Mouse (Mus musculus) midbrain, embryonic 12.5 days (tissue): ENCODE measurements around the gene Ccdc103. TPM values are rescaled to one million over a fixed set of nuclear protein-coding genes. Genes with fewer than 3 reads are reported as not detected.

Experiments
- ATAC-seq: fragments of 200-750 bp; cut with Nextera tagmentation; 2 replicates; pipeline ENCODE4 v1.8.0; 2017; ENCODE audit warnings: low read depth, moderate TSS enrichment, moderate library complexity; ENCODE audit not compliant: low FRiP score
- H3K27ac ChIP-seq: fragments of 300-500 bp; sonication (generic); replicated peaks from 2 replicates; pipeline ENCODE4 v1.5.1; 2016; ENCODE audit warnings: mild to moderate bottlenecking
- H3K27me3 ChIP-seq: fragments of 300-500 bp; sonication (generic); 2 replicates; pipeline ENCODE4 v1.6.1; 2016; ENCODE audit warnings: mild to moderate bottlenecking
- H3K36me3 ChIP-seq: fragments of 300-500 bp; sonication (generic); 2 replicates; pipeline ENCODE4 v1.6.1; 2016
- H3K4me1 ChIP-seq: fragments of 300-500 bp; sonication (generic); 2 replicates; pipeline ENCODE4 v1.6.1; 2016
- H3K4me2 ChIP-seq: fragments of 300-500 bp; sonication (generic); replicated peaks from 2 replicates; pipeline ENCODE4 v1.6.1; 2016; ENCODE audit warnings: mild to moderate bottlenecking, moderate library complexity
- H3K4me3 ChIP-seq: fragments of 300-500 bp; sonication (generic); 2 replicates; pipeline ENCODE4 v1.5.1; 2016; ENCODE audit warnings: mild to moderate bottlenecking
- H3K9ac ChIP-seq: fragments of 300-500 bp; sonication (generic); replicated peaks from 2 replicates; pipeline ENCODE4 v1.6.1; 2016; ENCODE audit warnings: mild to moderate bottlenecking, moderate library complexity
- H3K9me3 ChIP-seq: fragments of 300-500 bp; sonication (generic); 2 replicates; pipeline ENCODE4 v1.6.1; 2016; ENCODE audit warnings: mild to moderate bottlenecking
- WGBS: fragments of 180-500 bp; shearing (Covaris S2); methylation state at CpG from one replicate; pipeline ENCODE4 v1.1.7; 2016; 5-methylcytosine and 5-hydroxymethylcytosine counted together
- polyA plus RNA-seq: library from polyadenylated mRNA; unstranded; fragments of >200 nt; fragmentation: Nextera tagmentation; extraction: Ambion mirVana; gene quantifications from 2 replicates; pipeline ENCODE4 v1.2.1, GENCODE M21; 2016

The Ccdc103 gene
- polyA plus RNA-seq, 1 experiment from 2014 or later: 1.8 TPM

DNA sequence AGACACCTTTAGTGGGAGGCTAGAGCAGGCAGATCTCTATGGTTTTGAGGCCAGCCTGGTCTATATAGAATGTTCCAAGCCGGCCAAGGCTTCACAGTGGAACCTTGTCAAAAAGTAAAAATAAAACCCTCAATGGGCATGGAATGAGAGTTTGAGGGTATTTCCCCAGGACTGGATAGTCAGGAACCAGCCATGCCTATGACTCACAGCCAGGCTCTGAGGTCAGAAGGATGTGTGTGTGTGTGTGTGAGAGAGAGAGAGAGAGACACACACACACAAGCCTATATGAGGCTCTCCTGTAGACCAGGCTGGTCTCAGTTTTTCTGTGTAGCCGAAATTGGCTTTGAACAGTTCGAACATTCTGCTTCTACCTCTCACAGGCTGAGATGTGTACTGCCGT is 13.7 kb downstream of the Ccdc103 start:
- Histone ChIP-seq H3K4me1 (peaks cover 6% of the 10 kb centered on the region; the same call in 1 of the 2 replicates), H3K9ac (no peak overlapping the region), H3K27ac (no peak overlapping the region), H3K4me3 (no peak overlapping the region), H3K9me3 (no peaks in the 10 kb centered on the region), H3K4me2 (no peak overlapping the region), H3K27me3 (peaks cover 67% of the 10 kb centered on the region), H3K36me3 (no peaks in the 10 kb centered on the region)
- no peak for ATAC-seq
- 85% methylated on average over 4 of the region's 4 CpGs for WGBS

DNA sequence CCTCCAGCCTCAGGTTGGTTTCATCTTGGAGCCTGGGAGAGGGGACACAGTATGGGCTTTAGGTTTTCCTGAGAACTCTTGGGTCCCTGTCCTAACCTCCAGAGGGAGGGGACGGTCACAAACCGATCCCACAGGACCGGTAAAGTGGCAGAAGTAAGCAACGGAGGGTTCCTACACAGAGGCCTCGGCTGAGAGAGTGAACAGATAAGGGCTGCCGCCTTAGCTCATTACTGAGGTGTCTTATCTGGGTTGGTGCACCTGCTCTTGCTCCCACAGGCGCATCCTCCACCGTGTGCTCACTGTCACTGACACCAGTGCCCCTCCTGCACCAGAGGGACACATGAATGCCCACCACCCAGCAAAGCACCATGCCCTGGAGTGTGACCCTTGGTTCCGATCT is 14.8 kb downstream of the Ccdc103 start:
- H3K27ac ChIP-seq: no peak overlapping the region
- H3K9me3 ChIP-seq: no peaks in the 10 kb centered on the region
- no peak overlapping the region for H3K9ac ChIP-seq
- H3K36me3 ChIP-seq: no peaks in the 10 kb centered on the region
- no peak overlapping the region for H3K4me2 ChIP-seq
- H3K4me1 ChIP-seq: peaks cover 6% of the 10 kb centered on the region; the same call in 1 of the 2 replicates
- 87% methylated on average over 9 of the region's 9 CpGs for WGBS
- peaks cover 67% of the 10 kb centered on the region for H3K27me3 ChIP-seq
- ATAC-seq: no peak
- no peak overlapping the region for H3K4me3 ChIP-seq

GRCm38 (mm10) chr11:102896641-102897040 is 15.6 kb downstream of the Ccdc103 start:
- Histone ChIP-seq H3K27me3 (peaks cover 63% of the 10 kb centered on the region), H3K27ac (no peak overlapping the region), H3K36me3 (no peaks in the 10 kb centered on the region), H3K4me1 (peaks cover 6% of the 10 kb centered on the region; the same call in 1 of the 2 replicates), H3K4me3 (no peak overlapping the region), H3K9ac (no peak overlapping the region), H3K9me3 (no peaks in the 10 kb centered on the region), H3K4me2 (no peak overlapping the region)
- ATAC-seq: no peak
- WGBS: 76% methylated on average over 20 of the region's 20 CpGs

DNA sequence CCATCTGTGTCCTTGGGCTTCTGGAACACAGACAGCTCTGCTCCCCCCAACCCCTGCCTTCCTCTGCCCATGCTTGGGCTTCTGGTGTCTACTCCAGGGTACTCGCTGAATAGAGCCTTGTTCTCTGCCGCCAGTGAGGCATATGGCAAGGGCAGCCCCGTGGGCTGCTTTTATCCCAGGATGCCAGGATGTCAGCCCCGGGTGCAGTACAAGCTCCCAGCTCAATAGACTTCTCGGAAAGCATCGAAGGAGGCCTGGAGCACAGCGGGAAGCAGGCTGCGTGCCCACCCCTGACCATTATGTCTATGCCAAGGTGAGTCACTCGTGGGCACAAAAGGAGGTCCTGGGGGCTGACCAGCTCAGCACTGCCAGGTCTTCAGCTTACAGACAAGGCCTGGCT is 17.4 kb downstream of the Ccdc103 start:
- Histone ChIP-seq H3K4me1 (peaks cover under 1% of the 10 kb centered on the region; the same call in 1 of the 2 replicates), H3K36me3 (no peaks in the 10 kb centered on the region), H3K27ac (no peak overlapping the region), H3K4me3 (no peak overlapping the region), H3K9ac (0 out of 2 replicates have a peak overlapping the region, but pooled peaks have one; percentile 24), H3K4me2 (no peak overlapping the region), H3K27me3 (peaks cover 55% of the 10 kb centered on the region), H3K9me3 (no peaks in the 10 kb centered on the region)
- 82% methylated on average over 9 of the region's 9 CpGs for WGBS
- no peak for ATAC-seq

GRCm38 (mm10) chr11:102900763-102901162 is 19.8 kb downstream of the Ccdc103 start, which contains the start of gene Gfap:
Gfap (minus strand) TSS chr11:102900912.
- 12% methylated on average over 7 of the region's 7 CpGs for WGBS
- H3K9ac ChIP-seq: no peak within 1 kb of the TSS
- ATAC-seq: peak; percentile 47; the same call in 1 of the 2 replicates
- H3K9me3 ChIP-seq: no peaks in the 10 kb centered on the region
- H3K27me3 ChIP-seq: peaks cover 31% of the 10 kb centered on the region
- H3K4me2 ChIP-seq: no peak within 1 kb of the TSS
- H3K36me3 ChIP-seq: peaks cover 9% of the 10 kb centered on the region
- H3K4me3 ChIP-seq: no peak within 1 kb of the TSS
- H3K4me1 ChIP-seq: no peaks in the 10 kb centered on the region
- no peak within 1 kb of the TSS for H3K27ac ChIP-seq

GRCm38 (mm10) chr11:102901199-102901598 is 20.2 kb downstream of the Ccdc103 start:
- Histone ChIP-seq H3K4me1 (no peaks in the 10 kb centered on the region), H3K9me3 (no peaks in the 10 kb centered on the region), H3K9ac (no peak overlapping the region), H3K27me3 (peaks cover 27% of the 10 kb centered on the region), H3K4me2 (no peak overlapping the region), H3K27ac (no peak overlapping the region), H3K36me3 (peaks cover 13% of the 10 kb centered on the region), H3K4me3 (no peak overlapping the region)
- 69% methylated on average over 4 of the region's 4 CpGs for WGBS
- ATAC-seq: no peak

DNA sequence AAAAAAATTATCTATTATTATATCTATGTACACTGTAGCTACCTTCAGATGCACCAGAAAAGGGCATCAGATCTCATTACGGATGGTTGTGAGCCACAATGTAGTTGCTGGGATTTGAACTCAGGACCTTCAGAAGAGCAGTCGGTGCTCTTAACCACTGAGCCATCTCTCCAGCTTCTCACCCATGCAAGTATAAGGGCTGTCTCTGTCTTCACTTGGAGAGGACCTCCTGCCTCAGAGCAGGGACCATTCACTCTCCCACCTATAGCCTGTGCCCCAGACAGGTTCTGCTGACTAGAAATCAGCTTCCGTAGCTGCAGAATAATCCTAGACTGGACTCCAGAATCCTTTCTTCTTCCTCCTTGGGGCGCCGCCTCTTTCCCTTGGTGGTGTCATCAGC is 21.1 kb downstream of the Ccdc103 start:
- Histone ChIP-seq H3K36me3 (peaks cover 22% of the 10 kb centered on the region), H3K27me3 (peaks cover 18% of the 10 kb centered on the region), H3K4me3 (no peak overlapping the region), H3K27ac (no peak overlapping the region), H3K4me1 (no peaks in the 10 kb centered on the region), H3K9ac (no peak overlapping the region), H3K9me3 (no peaks in the 10 kb centered on the region), H3K4me2 (no peak overlapping the region)
- 71% methylated on average over 5 of the region's 5 CpGs for WGBS
- ATAC-seq: no peak

GRCm38 (mm10) chr11:102903654-102904053 is 22.6 kb downstream of the Ccdc103 start:
- H3K4me1 ChIP-seq: no peaks in the 10 kb centered on the region
- ATAC-seq: no peak
- WGBS: 78% methylated on average over 7 of the region's 7 CpGs
- no peak overlapping the region for H3K4me3 ChIP-seq
- H3K9ac ChIP-seq: no peak overlapping the region
- H3K4me2 ChIP-seq: no peak overlapping the region
- H3K27ac ChIP-seq: 0 out of 2 replicates have a peak overlapping the region, but pooled peaks have one; percentile 12
- no peaks in the 10 kb centered on the region for H3K9me3 ChIP-seq
- peaks cover 38% of the 10 kb centered on the region for H3K36me3 ChIP-seq
- peaks cover 8% of the 10 kb centered on the region; the same call in 1 of the 2 replicates for H3K27me3 ChIP-seq

- no peaks in the 10 kb centered on the region for H3K9me3 ChIP-seq
- no peak overlapping the region for H3K9ac ChIP-seq
- no peaks in the 10 kb centered on the region for H3K27me3 ChIP-seq
- no peak overlapping the region for H3K4me3 ChIP-seq
- H3K27ac ChIP-seq: 0 out of 2 replicates have a peak overlapping the region, but pooled peaks have one; percentile 2
- H3K36me3 ChIP-seq: peaks cover 90% of the 10 kb centered on the region
- WGBS: 81% methylated on average over 7 of the region's 7 CpGs
- no peak for ATAC-seq
- H3K4me1 ChIP-seq: no peaks in the 10 kb centered on the region
- no peak overlapping the region for H3K4me2 ChIP-seq
These were observed 30.4 kb downstream of the Ccdc103 start for GRCm38 (mm10) chr11:102911376-102911775.

DNA sequence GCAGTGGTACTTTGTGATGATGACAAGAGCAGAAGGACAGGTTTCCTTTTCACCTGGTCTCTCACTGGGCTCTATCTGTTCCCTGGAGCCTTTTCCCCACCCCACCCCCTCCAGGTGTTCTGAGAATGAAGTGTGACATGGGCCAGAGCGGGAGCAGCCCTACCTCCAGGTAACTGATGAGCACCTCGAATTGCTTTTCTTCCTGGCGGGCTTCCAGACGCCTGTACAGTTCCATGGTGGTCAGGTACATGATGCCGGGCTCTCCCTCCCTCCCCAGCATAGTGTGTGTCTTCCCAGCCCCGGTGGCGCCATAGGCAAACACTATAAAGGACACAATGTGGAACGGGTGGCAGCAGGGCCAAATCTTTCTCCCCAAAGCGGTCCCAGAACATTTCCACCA is 34.4 kb downstream of the Ccdc103 start:
- Histone ChIP-seq H3K27me3 (no peaks in the 10 kb centered on the region), H3K4me2 (no peak overlapping the region), H3K4me1 (no peaks in the 10 kb centered on the region), H3K9me3 (no peaks in the 10 kb centered on the region), H3K4me3 (no peak overlapping the region), H3K9ac (no peak overlapping the region), H3K36me3 (peaks cover 51% of the 10 kb centered on the region), H3K27ac (no peak overlapping the region)
- ATAC-seq: no peak
- WGBS: 92% methylated on average over 9 of the region's 9 CpGs

DNA sequence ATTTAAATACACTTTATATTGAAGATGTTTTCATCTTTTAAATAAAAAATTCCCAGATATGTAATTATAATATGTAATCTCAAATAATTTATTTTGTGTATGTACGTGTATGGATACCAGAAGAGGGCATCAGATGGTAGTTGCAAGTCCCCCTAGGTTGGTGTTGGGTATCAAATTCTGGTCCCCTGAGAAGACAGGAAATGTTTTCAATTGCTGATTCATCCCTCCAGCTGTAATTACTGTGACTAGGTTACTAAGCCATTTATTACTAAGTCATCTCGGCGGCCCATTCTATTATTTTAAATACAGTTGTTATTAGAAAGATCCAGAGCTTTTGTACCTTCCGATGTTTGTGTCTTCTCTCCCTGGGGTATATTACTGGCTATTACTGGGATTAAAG is 37.1 kb downstream of the Ccdc103 start:
- 82% methylated on average over 4 of the region's 4 CpGs for WGBS
- H3K4me3 ChIP-seq: no peak overlapping the region
- H3K36me3 ChIP-seq: peaks cover 46% of the 10 kb centered on the region
- no peak for ATAC-seq
- no peak overlapping the region for H3K27ac ChIP-seq
- H3K27me3 ChIP-seq: no peaks in the 10 kb centered on the region
- H3K4me1 ChIP-seq: peaks cover 19% of the 10 kb centered on the region
- H3K4me2 ChIP-seq: no peak overlapping the region
- H3K9me3 ChIP-seq: no peaks in the 10 kb centered on the region
- no peak overlapping the region for H3K9ac ChIP-seq

- peak overlapping the region; percentile 15; the same call in 1 of the 2 replicates for H3K4me2 ChIP-seq
These were observed 40.5 kb downstream of the Ccdc103 start for GRCm38 (mm10) chr11:102921491-102921890.

More at GRCm38 (mm10) chr11:102921491-102921890, 40.5 kb downstream of the Ccdc103 start:
- Histone ChIP-seq H3K36me3 (peaks cover 18% of the 10 kb centered on the region; the same call in 1 of the 2 replicates), H3K4me3 (no peak overlapping the region), H3K9ac (peak overlapping the region; percentile 37; the same call in 1 of the 2 replicates), H3K27me3 (no peaks in the 10 kb centered on the region), H3K4me1 (peaks cover 30% of the 10 kb centered on the region), H3K27ac (peak overlapping the region; percentile 39; the same call in 1 of the 2 replicates), H3K9me3 (no peaks in the 10 kb centered on the region)
- ATAC-seq: no peak
- WGBS: 67% methylated on average over 6 of the region's 6 CpGs
